Mouse (Mus musculus) forebrain, embryonic 11.5 days (tissue): ENCODE measurements around the gene Mafg. TPM values are rescaled to one million over a fixed set of nuclear protein-coding genes. Genes with fewer than 3 reads are reported as not detected.

Source experiments
- ATAC-seq: fragments of 200-750 bp; cut with Nextera tagmentation; replicated peaks from 2 replicates; pipeline ENCODE4 v1.8.0; 2017; ENCODE audit warnings: moderate TSS enrichment; ENCODE audit not compliant: low FRiP score
- DNase-seq: peaks from one replicate; pipeline ENCODE4 v3.0.0-alpha.2; 2017; ENCODE audit warnings: low spot score
- H3K27ac ChIP-seq: fragments of 300-500 bp; sonication (generic); 2 replicates; pipeline ENCODE4 v1.5.1; 2014; ENCODE audit warnings: low read depth, low read length
- H3K27me3 ChIP-seq: fragments of 300-500 bp; sonication (generic); 2 replicates; pipeline ENCODE4 v1.6.1; 2014; ENCODE audit warnings: mild to moderate bottlenecking, low read length, mixed read lengths; ENCODE audit not compliant: control insufficient read depth, insufficient read depth
- H3K36me3 ChIP-seq: fragments of 300-500 bp; sonication (generic); 2 replicates; pipeline ENCODE4 v1.6.1; 2014; ENCODE audit warnings: mild to moderate bottlenecking, low read length, moderate library complexity, mixed read lengths; ENCODE audit not compliant: control insufficient read depth, insufficient read depth
- H3K4me1 ChIP-seq: fragments of 300-500 bp; sonication (generic); replicated peaks from 2 replicates; pipeline ENCODE4 v1.6.1; 2014; ENCODE audit warnings: low read length, mixed read lengths; ENCODE audit not compliant: control insufficient read depth, insufficient read depth
- H3K4me2 ChIP-seq: fragments of 300-500 bp; sonication (generic); 2 replicates; pipeline ENCODE4 v1.6.1; 2014; ENCODE audit warnings: low read depth, mild to moderate bottlenecking, low read length, moderate library complexity, mixed read lengths; ENCODE audit not compliant: severe bottlenecking
- H3K4me3 ChIP-seq: fragments of 300-500 bp; sonication (generic); 2 replicates; pipeline ENCODE4 v1.5.1; 2014; ENCODE audit warnings: low read depth, low read length
- H3K9ac ChIP-seq: fragments of 300-500 bp; sonication (generic); 2 replicates; pipeline ENCODE4 v1.6.1; 2014; ENCODE audit warnings: low read length
- H3K9me3 ChIP-seq: fragments of 300-500 bp; sonication (generic); 2 replicates; pipeline ENCODE4 v1.6.1; 2016; ENCODE audit warnings: low read length, mixed read lengths; ENCODE audit not compliant: control insufficient read depth
- WGBS: fragments of 180-500 bp; shearing (Covaris S2); extraction: QIAGEN DNeasy Blood & Tissue Kit; methylation state at CpG from one replicate; pipeline ENCODE4 v1.1.7; 2014; 5-methylcytosine and 5-hydroxymethylcytosine counted together
- polyA plus RNA-seq: library from polyadenylated mRNA; unstranded; fragments of >200 nt; fragmentation: Nextera tagmentation; extraction: Ambion mirVana; gene quantifications from 2 replicates; pipeline ENCODE4 v1.2.1, GENCODE M21; 2014

Gene Mafg
- polyA plus RNA-seq, 1 experiment from 2014 or later, result 25.5 TPM

DNA sequence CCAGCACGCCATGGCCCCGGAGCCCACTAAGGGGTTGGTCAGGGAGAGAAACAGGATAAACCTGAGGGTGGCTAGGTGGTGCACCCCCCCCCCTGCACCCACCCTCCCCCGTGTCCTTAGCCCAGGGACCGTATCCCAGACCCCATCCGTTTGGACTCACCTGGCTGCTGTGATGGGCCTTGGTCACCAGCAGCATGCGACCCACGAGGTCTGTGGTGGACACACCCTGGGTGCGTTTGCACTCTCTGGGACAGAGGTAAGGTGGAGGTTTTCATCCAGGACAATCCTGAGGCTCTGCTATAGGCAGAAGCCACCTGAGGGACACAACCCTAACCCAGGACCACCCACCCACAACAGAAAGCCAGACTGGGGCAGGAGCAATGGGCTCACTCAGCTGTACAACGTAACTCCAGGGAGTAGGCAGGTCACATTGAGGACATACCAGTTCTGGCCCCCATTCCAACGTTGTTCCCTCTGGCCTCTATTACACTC is 19.9 kb downstream of the Mafg start:
- Histone ChIP-seq H3K27ac (no peak overlapping the region), H3K27me3 (no peaks in the 10 kb centered on the region), H3K36me3 (no peaks in the 10 kb centered on the region; the same call in 1 of the 2 replicates), H3K4me2 (no peak overlapping the region), H3K9me3 (no peaks in the 10 kb centered on the region), H3K9ac (no peak overlapping the region), H3K4me3 (no peak overlapping the region), H3K4me1 (peaks cover 11% of the 10 kb centered on the region; the same call in 1 of the 2 replicates)
- peak; percentile 51 for DNase-seq
- ATAC-seq, result no peak
- WGBS, result 86% methylated on average over 10 of the region's 10 CpGs

DNA sequence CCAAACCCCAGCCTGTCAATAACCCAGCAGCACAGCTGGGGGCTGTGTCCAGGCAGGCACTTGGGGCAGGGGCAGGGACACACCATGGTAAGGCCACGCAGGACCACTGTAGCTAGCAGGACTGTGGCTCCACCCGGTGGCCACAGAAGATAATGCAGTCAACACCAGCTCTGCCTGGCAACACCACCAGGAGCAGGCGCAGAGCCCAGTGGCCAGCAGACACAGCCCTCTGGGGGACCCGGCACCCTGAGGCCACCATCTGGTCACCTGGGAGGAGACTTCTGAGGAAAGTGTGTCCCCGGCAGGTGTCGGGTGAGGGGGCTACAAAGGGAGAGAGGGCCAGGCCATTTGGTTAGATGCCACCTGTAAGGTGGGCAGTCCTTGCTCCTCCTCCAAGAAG is 20.6 kb downstream of the Mafg start:
- no peaks in the 10 kb centered on the region; the same call in 1 of the 2 replicates for H3K36me3 ChIP-seq
- H3K4me1 ChIP-seq, result peaks cover 13% of the 10 kb centered on the region; the same call in 1 of the 2 replicates
- H3K4me2 ChIP-seq, result no peak overlapping the region
- no peak overlapping the region for H3K9ac ChIP-seq
- no peak overlapping the region for H3K4me3 ChIP-seq
- ATAC-seq (0 out of 2 replicates have a peak, but pooled peaks have one; percentile 11), DNase-seq (peak; percentile 87)
- H3K27ac ChIP-seq, result no peak overlapping the region
- 47% methylated on average over 6 of the region's 6 CpGs for WGBS
- no peaks in the 10 kb centered on the region for H3K27me3 ChIP-seq
- no peaks in the 10 kb centered on the region for H3K9me3 ChIP-seq

DNA sequence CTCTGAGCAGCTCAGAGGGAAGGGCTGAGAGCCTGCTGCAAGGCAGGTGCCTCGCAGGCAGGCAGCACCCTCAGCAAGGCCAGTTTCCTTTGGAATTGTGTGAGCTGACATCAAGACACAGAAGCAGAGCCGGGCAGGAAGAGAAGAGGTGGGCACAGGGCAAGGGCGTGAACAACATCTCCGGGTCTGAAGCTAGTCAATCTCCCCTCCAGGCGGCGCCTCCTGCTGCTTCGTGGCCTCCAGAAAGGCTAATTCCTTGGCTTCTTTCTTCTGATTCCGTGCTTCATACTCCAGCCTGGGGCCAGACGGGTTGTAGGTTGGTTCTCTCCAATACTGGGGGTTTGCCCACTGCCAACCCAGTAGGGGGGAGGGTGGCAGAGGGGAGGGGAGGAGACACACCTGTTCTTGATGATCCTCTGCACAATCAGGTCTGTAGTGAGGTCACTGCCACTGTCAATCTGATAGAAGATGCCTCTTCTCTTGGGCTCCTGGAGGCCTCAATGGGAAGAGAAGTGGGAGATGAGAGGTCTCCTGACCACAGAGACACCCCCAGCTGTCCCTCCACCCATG is 22.8 kb downstream of the Mafg start:
- no peaks in the 10 kb centered on the region; the same call in 1 of the 2 replicates for H3K36me3 ChIP-seq
- DNase-seq (peak; percentile 50), ATAC-seq (no peak)
- H3K27ac ChIP-seq, result no peak overlapping the region
- no peak overlapping the region for H3K4me2 ChIP-seq
- WGBS, result 79% methylated on average over 9 of the region's 9 CpGs
- no peak overlapping the region for H3K9ac ChIP-seq
- H3K9me3 ChIP-seq, result no peaks in the 10 kb centered on the region
- no peaks in the 10 kb centered on the region for H3K27me3 ChIP-seq
- H3K4me3 ChIP-seq, result no peak overlapping the region
- H3K4me1 ChIP-seq, result peaks cover 2% of the 10 kb centered on the region; the same call in 1 of the 2 replicates

DNA sequence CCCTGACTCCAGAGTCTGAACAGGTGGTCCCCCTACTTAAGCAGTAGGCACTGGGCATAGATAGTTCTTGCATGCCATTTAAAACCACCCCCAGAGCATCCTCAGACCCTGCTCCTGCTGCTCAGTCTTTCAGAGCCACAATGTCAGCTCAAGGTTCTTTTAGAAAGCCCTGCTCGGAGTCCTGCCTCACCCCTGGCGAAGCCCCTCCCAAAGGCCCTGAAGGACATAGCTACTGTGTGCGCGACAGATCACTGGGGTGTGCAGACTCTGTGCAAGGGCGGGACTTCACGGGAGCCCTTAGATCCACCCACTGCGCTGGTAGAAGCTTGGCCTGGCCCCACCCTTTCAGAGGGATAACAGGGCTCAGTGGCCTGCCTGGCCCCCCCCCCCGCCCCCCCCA is 24.1 kb downstream of the Mafg start:
- H3K9me3 ChIP-seq, result no peaks in the 10 kb centered on the region
- H3K9ac ChIP-seq, result peak overlapping the region; percentile 8; the same call in 1 of the 2 replicates
- H3K4me2 ChIP-seq, result no peak overlapping the region
- H3K4me3 ChIP-seq, result no peak overlapping the region
- DNase-seq (peak; percentile 59), ATAC-seq (no peak; the same call in 1 of the 2 replicates)
- H3K36me3 ChIP-seq, result no peaks in the 10 kb centered on the region; the same call in 1 of the 2 replicates
- no peaks in the 10 kb centered on the region for H3K27me3 ChIP-seq
- H3K27ac ChIP-seq, result no peak overlapping the region
- peaks cover 2% of the 10 kb centered on the region; the same call in 1 of the 2 replicates for H3K4me1 ChIP-seq
- 34% methylated on average over 8 of the region's 8 CpGs for WGBS

DNA sequence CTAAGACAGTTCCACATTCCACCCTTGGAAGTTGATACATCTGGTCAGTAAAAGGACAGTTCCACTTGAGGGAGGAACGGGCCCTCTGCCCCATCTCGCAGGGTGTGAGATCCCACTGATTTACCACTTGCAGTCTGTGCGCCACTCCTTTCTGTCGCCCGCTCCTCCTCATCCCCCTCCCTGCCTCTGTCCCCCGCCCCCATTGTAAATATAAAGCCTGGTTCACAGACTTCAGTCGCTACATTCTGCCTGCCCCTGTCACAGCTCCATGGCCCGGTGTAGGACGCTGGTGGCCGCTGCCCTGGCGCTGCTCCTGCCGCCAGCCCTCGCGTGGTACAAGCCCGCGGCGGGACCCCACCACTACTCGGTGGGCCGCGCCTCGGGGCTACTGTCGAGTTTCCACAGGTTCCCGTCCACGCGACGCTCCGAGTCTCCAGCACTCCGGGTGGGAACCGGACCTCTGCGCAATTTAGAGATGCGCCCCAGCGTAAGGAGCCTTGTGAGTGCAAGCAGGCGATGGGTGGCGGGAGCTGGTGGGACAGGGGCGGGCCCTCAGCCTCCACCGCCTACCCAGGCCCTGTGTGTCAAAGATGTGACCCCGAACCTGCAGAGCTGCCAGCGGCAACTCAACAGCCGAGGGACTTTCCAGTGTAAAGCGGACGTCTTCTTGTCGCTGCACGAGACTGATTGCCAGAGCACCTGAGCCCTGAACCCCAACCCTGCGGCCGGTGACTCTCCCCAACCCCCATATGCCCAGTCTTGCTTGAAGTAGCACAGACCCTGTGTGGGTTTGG is 25.0 kb downstream of the Mafg start, which contains the start of gene Npb:
Gene Npb (plus strand): TSS at position 237 of the 794 bp plus-strand sequence.
- DNase-seq, result peak; percentile 63

DNA sequence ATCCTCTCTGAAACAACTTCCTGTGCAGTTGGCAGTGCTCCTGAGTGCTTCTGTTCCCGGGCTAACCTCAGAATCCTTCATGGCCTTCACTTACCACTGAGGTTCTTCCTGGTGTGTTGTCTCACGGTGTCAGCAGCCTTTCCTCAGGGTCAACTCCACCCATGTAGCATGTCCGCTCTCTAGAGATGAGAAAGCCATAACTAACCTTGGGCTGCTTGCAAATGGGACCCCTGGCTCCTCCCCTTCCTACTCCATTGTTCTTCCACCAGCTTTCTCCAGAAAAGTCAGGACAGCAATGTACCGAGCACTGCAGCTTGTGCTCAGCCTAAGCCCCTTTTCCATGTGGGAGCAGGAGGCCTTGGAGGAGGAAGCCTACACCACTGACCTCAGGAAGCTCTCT is 26.6 kb downstream of the Mafg start:
- peaks cover 2% of the 10 kb centered on the region; the same call in 1 of the 2 replicates for H3K4me1 ChIP-seq
- no peak overlapping the region for H3K4me2 ChIP-seq
- ATAC-seq (no peak), DNase-seq (no peak)
- peaks cover 2% of the 10 kb centered on the region; the same call in 1 of the 2 replicates for H3K36me3 ChIP-seq
- H3K9me3 ChIP-seq, result no peaks in the 10 kb centered on the region
- no peak overlapping the region for H3K4me3 ChIP-seq
- H3K27me3 ChIP-seq, result no peaks in the 10 kb centered on the region
- no peak overlapping the region for H3K9ac ChIP-seq
- H3K27ac ChIP-seq, result no peak overlapping the region
- WGBS, result 80% methylated on average over 4 of the region's 4 CpGs

More for the DNA sequence above, 25.0 kb downstream of the Mafg start, which contains the start of gene Npb:
- H3K27ac ChIP-seq, result no peak within 1 kb of the TSS
- H3K27me3 ChIP-seq, result no peaks in the 10 kb centered on the region
- peaks cover 2% of the 10 kb centered on the region; the same call in 1 of the 2 replicates for H3K4me1 ChIP-seq
- H3K9ac ChIP-seq, result peak within 1 kb of the TSS; percentile 37
- ATAC-seq, result 0 out of 2 replicates have a peak, but pooled peaks have one; percentile 19
- WGBS, result 4% methylated on average over 45 of the region's 45 CpGs
- H3K4me3 ChIP-seq, result peak within 1 kb of the TSS; percentile 16; the same call in 1 of the 2 replicates
- no peaks in the 10 kb centered on the region for H3K9me3 ChIP-seq
- peak within 1 kb of the TSS; percentile 40 for H3K4me2 ChIP-seq
- peaks cover under 1% of the 10 kb centered on the region; the same call in 1 of the 2 replicates for H3K36me3 ChIP-seq

DNA sequence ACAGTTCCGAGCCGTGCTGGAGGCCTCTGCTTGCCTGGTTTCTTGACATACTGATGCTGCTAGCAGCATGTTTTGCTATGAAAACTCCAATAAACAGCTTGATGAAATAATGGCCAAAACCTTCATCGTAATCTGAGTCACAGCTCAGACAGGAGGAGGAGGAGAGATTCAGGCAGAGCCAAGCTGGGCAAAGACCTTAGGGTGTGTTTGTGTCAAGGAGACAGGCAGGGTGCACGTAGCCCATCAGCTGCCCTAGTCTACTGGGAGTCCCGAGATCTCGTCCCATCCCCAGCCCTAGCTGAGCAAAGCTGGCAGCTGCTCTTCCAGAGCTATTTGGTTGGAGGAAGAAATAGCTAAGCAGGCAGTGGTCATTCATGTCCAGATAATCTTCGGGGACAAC is 27.7 kb downstream of the Mafg start:
- Histone ChIP-seq H3K36me3 (peaks cover 6% of the 10 kb centered on the region; the same call in 1 of the 2 replicates), H3K4me3 (no peak overlapping the region), H3K27me3 (no peaks in the 10 kb centered on the region), H3K9me3 (no peaks in the 10 kb centered on the region), H3K4me2 (no peak overlapping the region), H3K27ac (no peak overlapping the region), H3K9ac (no peak overlapping the region), H3K4me1 (peaks cover 2% of the 10 kb centered on the region; the same call in 1 of the 2 replicates)
- 88% methylated on average over 7 of the region's 7 CpGs for whole genome bisulfite sequencing
- DNase-seq (no peak), ATAC-seq (no peak)

DNA sequence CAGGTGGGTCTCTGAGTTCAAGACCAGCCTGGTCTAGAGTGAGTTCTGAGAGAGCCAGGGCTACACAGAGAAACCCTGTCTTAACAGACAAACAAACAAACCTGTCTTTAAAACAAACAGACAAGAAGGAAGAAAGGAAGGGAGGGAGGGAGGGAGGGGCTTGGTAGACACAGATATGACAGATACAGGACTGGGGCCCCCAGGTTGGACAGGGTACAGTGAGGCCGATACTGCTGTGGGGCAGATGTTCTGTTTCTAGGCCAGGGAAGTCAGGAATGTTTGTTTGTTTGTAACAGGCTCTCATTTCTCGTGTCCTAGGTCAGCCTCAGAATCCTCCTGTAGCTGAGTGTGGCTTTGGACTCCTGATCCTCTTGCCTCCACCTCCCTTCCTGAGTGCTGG is 29.9 kb downstream of the Mafg start:
- peaks cover 6% of the 10 kb centered on the region; the same call in 1 of the 2 replicates for H3K4me1 ChIP-seq
- no peak for DNase-seq
- H3K4me3 ChIP-seq, result no peak overlapping the region
- no peak for ATAC-seq
- H3K9me3 ChIP-seq, result no peaks in the 10 kb centered on the region
- peaks cover 6% of the 10 kb centered on the region; the same call in 1 of the 2 replicates for H3K36me3 ChIP-seq
- WGBS, result 88% methylated on average over 2 of the region's 2 CpGs
- no peak overlapping the region for H3K4me2 ChIP-seq
- no peak overlapping the region for H3K27ac ChIP-seq
- H3K27me3 ChIP-seq, result no peaks in the 10 kb centered on the region
- no peak overlapping the region for H3K9ac ChIP-seq
